ENCODE assay signal across 17 mouse cellular contexts in the genomic region with DNA sequence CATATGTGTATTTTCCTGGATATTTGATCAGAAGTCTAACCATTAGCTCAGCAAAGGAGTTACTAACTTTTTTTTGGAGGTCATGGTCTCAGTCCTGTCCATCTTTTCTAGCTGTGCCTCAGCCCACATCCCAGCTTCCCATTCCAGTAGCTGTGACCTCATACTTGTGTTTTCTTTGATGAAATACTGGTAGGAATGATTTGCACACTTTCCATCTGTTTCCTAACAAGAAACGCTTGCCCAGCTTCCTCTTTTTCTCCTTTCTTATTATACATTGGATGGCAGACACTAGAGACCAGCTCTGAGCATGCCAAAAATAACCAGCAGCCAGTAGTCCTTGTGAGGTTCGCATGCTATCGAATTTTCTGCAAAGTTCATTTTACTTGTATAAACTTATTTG.
"Had no signal": no experiment of that assay in that cellular context is flagged by ENCODE, and none has a peak within 500 bp of the region (broad histone marks: within the 10 kb centered on the region; RNA-seq: fewer than 3 reads in every experiment).

No protein-coding gene starts in this region.

- H3K9ac ChIP-seq: limb, embryonic 13.5 days; liver, embryonic 13.5 days; midbrain, embryonic 12.5 days; midbrain, embryonic 15.5 days; neural tube, embryonic 13.5 days; stomach, embryonic 15.5 days had no signal

- H3K36me3 ChIP-seq: limb, embryonic 10.5 days; limb, embryonic 13.5 days; liver, embryonic 13.5 days; midbrain, embryonic 12.5 days; midbrain, embryonic 15.5 days; neural tube, embryonic 13.5 days; stomach, embryonic 15.5 days had no signal

- H3K27me3 ChIP-seq: limb, embryonic 13.5 days; liver, embryonic 13.5 days; midbrain, embryonic 12.5 days; midbrain, embryonic 15.5 days; neural tube, embryonic 13.5 days; stomach, embryonic 15.5 days had no signal

- H3K4me3 ChIP-seq: limb, embryonic 10.5 days; limb, embryonic 13.5 days; liver, embryonic 13.5 days; midbrain, embryonic 12.5 days; midbrain, embryonic 15.5 days; myocyte; neural tube, embryonic 13.5 days; stomach, embryonic 15.5 days had no signal

- ATAC-seq: midbrain, embryonic 15.5 days had no signal

- H3K4me2 ChIP-seq: limb, embryonic 13.5 days; liver, embryonic 13.5 days; midbrain, embryonic 12.5 days; midbrain, embryonic 15.5 days; neural tube, embryonic 13.5 days; stomach, embryonic 15.5 days had no signal

- DNase-seq: kidney, adult 18-20 months; kidney, adult 9 months; kidney, postnatal 14 days; layer of hippocampus, adult 9-11 months; liver, embryonic 13.5 days; lung, postnatal 36 days; retina, postnatal 1 day; right cerebral cortex, postnatal 25 days; spleen, adult 18-20 months; thymus, postnatal 25 days had no signal

- H3K27ac ChIP-seq: limb, embryonic 10.5 days; limb, embryonic 13.5 days; liver, embryonic 13.5 days; midbrain, embryonic 12.5 days; midbrain, embryonic 15.5 days; neural tube, embryonic 13.5 days; stomach, embryonic 15.5 days had no signal

- H3K9me3 ChIP-seq: limb, embryonic 13.5 days; midbrain, embryonic 12.5 days; midbrain, embryonic 15.5 days; neural tube, embryonic 13.5 days; stomach, embryonic 15.5 days had no signal

- H3K4me1 ChIP-seq: liver, embryonic 13.5 days; midbrain, embryonic 12.5 days; midbrain, embryonic 15.5 days; neural tube, embryonic 13.5 days; stomach, embryonic 15.5 days had no signal
